Comparison of ENCODE assay signal across 13 mouse cellular contexts in genomic region chr10:69870947-69871346, GRCm38 (mm10).
DNase-seq lines count a peak whose midpoint lies in the region; ATAC-seq and TF ChIP-seq lines count a peak whose summit lies in the region.
"Had no signal": no experiment of that assay in that cellular context is flagged by ENCODE, and none has a peak within 500 bp of the region (broad histone marks: within the 10 kb centered on the region; RNA-seq: fewer than 3 reads in every experiment).

No protein-coding gene starts in this region.

- TF ChIP-seq CTCF in cerebellum, adult 2 months (IDR thresholded peaks at IDR 0.05; ENCODE audit: borderline replicate concordance, insufficient read depth, low read depth, low read length) = no peak

- peak; percentile 49 to 55 for DNase-seq in heart, adult 18-20 months
- DNase-seq in neural tube, embryonic 10.5 days (ENCODE audit: extremely low spot score, low spot score) = no peak
- DNase-seq in cerebellum, adult 2 months = peak; percentile 70 to 81
- DNase-seq in testis, postnatal 14 days (ENCODE audit: low spot score) = peak; percentile 36
- DNase-seq in right cerebral cortex, postnatal 14 days = no peak
- DNase-seq in c-Kit-positive CD71-positive TER-119-positive erythroid progenitor cells, embryonic 14.5 days (ENCODE audit: low spot score) = no peak

- peaks cover 8% of the 10 kb centered on the region for H3K36me3 ChIP-seq in heart, embryonic 11.5 days (ENCODE audit: control insufficient read depth, insufficient read depth, low read length)
- H3K36me3 ChIP-seq in neural tube, embryonic 15.5 days = peaks cover 40% of the 10 kb centered on the region
- H3K36me3 ChIP-seq: liver, embryonic 13.5 days; stomach, embryonic 15.5 days had no signal

- TF ChIP-seq POLR2A in cerebellum, adult 2 months (IDR thresholded peaks at IDR 0.05; ENCODE audit: borderline replicate concordance, insufficient read depth, low read length) = no peak

- H3K9ac ChIP-seq in heart, embryonic 11.5 days (ENCODE audit: low read depth, low read length) = no peak overlapping the region
- H3K9ac ChIP-seq in neural tube, embryonic 15.5 days (replicated peaks) = no peak overlapping the region
- H3K9ac ChIP-seq: hindbrain, embryonic 12.5 days; liver, embryonic 13.5 days; midbrain, embryonic 13.5 days; stomach, embryonic 15.5 days had no signal

- H3K27me3 ChIP-seq in heart, embryonic 11.5 days (ENCODE audit: control insufficient read depth, insufficient read depth, low read length) = no peaks in the 10 kb centered on the region
- H3K27me3 ChIP-seq in neural tube, embryonic 15.5 days (replicated peaks) = no peaks in the 10 kb centered on the region
- no peaks in the 10 kb centered on the region for H3K27me3 ChIP-seq in cerebellum, adult 2 months (ENCODE audit: control insufficient read depth, insufficient read depth, low read length)
- H3K27me3 ChIP-seq: hindbrain, embryonic 12.5 days; liver, embryonic 13.5 days; midbrain, embryonic 13.5 days; stomach, embryonic 15.5 days had no signal

- no peaks in the 10 kb centered on the region for H3K4me1 ChIP-seq in heart, embryonic 11.5 days (ENCODE audit: control insufficient read depth, insufficient read depth, low read length)
- peaks cover 15% of the 10 kb centered on the region for H3K4me1 ChIP-seq in neural tube, embryonic 15.5 days
- peaks cover 19% of the 10 kb centered on the region for H3K4me1 ChIP-seq in cerebellum, adult 2 months (ENCODE audit: control insufficient read depth, insufficient read depth, low read length)
- H3K4me1 ChIP-seq: liver, embryonic 13.5 days; stomach, embryonic 15.5 days had no signal

- H3K27ac ChIP-seq in heart, embryonic 11.5 days (ENCODE audit: low read depth, low read length) = no peak overlapping the region
- 0 out of 2 replicates have a peak overlapping the region, but pooled peaks have one; percentile 33 for H3K27ac ChIP-seq in neural tube, embryonic 15.5 days (replicated peaks)
- no peak overlapping the region for H3K27ac ChIP-seq in cerebellum, adult 2 months (ENCODE audit: insufficient read depth, low read length)
- H3K27ac ChIP-seq: hindbrain, embryonic 12.5 days; liver, embryonic 13.5 days; stomach, embryonic 15.5 days had no signal

- no peak overlapping the region for H3K4me3 ChIP-seq in heart, embryonic 11.5 days (ENCODE audit: low read depth, low read length)
- no peak overlapping the region for H3K4me3 ChIP-seq in neural tube, embryonic 15.5 days (replicated peaks)
- H3K4me3 ChIP-seq in cerebellum, adult 2 months (replicated peaks; ENCODE audit: insufficient read depth, low read depth, low read length) = no peak overlapping the region
- H3K4me3 ChIP-seq: erythroblast, embryonic 14.5 days; hindbrain, embryonic 12.5 days; liver, embryonic 13.5 days; midbrain, embryonic 13.5 days; stomach, embryonic 15.5 days had no signal

- no peak overlapping the region for H3K4me2 ChIP-seq in heart, embryonic 11.5 days
- H3K4me2 ChIP-seq in neural tube, embryonic 15.5 days = no peak overlapping the region
- H3K4me2 ChIP-seq: hindbrain, embryonic 12.5 days; liver, embryonic 13.5 days; midbrain, embryonic 13.5 days; stomach, embryonic 15.5 days had no signal

- no peak for ATAC-seq in heart, embryonic 11.5 days (replicated peaks; ENCODE audit: insufficient number of reproducible peaks, low FRiP score, low TSS enrichment)
- ATAC-seq in neural tube, embryonic 15.5 days (ENCODE audit: low FRiP score) = no peak
- ATAC-seq: midbrain, embryonic 13.5 days had no signal

- 88% methylated on average over 14 of the region's 14 CpGs for WGBS in heart, embryonic 11.5 days (ENCODE audit: insufficient replicate concordance)
- 63% methylated on average over 14 of the region's 14 CpGs for WGBS in neural tube, embryonic 15.5 days
- 10% methylated on average over 14 of the region's 14 CpGs for WGBS in cerebellum, adult 2 months

- H3K9me3 ChIP-seq in heart, embryonic 11.5 days (replicated peaks; ENCODE audit: control insufficient read depth, low read length) = no peaks in the 10 kb centered on the region
- H3K9me3 ChIP-seq in neural tube, embryonic 15.5 days (replicated peaks) = no peaks in the 10 kb centered on the region
- H3K9me3 ChIP-seq: hindbrain, embryonic 12.5 days; liver, embryonic 13.5 days; midbrain, embryonic 13.5 days; stomach, embryonic 15.5 days had no signal

Comparison
In these comparisons a context has a peak if more than half of its experiments do, and no peak if none do; other contexts are left out.
1. DNase-seq: peak in heart, adult 18-20 months (2 of 2), cerebellum, adult 2 months (2 of 2) and testis, postnatal 14 days (single experiment); none in neural tube, embryonic 10.5 days (single experiment), right cerebral cortex, postnatal 14 days (single experiment) and c-Kit-positive CD71-positive TER-119-positive erythroid progenitor cells, embryonic 14.5 days (single experiment).